Mouse (Mus musculus): ENCODE measurements at regions not wholly inside any gene's neighbourhood (a gene's known extent, or its start where the extent isn't known, plus 50 kb on each side); places are given as distances from the start of the nearest gene placed in this dataset.

DNA sequence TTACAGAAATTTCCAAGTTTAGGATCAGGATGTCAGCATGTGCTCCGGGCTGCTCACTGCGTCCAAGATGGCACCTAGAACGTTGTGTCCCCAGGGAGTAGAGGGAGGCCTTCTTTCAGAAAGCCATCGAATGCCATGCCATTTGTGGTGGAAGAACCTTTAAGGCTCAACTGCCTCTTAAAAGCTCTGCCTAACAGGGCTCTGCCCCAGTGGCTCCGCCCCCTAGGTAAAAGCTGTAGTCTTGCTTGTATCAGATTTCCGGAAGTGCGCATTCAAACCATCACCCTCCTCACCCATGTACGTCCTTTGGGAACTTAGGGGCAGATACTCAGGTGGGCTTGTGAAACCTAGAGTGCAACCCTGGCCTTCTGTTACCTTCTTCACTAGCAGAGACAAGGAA is 54.0 kb upstream of the Psmd7 start:
- DNase-seq (ENCODE audit: low spot score): no peak

DNA sequence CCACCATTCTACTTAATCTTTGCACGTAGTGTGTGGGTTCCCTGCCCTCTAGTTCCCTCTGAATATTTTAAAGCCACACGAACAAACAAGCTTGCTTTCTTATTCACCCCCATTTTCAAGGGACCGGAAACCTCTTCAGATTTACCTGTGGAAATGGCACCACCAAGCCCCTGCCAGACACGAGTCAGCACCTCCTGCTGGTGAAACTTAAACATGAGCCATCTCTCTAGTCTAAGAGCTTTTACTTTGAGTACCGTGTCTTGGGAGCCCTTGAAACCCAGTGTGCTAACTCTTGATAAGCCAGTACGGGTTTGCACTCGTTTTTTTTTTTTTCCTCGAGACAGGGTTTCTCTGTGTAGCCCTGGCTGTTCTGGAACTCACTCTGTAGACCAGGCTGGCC is 59.7 kb upstream of the Psmd7 start:
- DNase-seq (ENCODE audit: low spot score): no peak

DNA sequence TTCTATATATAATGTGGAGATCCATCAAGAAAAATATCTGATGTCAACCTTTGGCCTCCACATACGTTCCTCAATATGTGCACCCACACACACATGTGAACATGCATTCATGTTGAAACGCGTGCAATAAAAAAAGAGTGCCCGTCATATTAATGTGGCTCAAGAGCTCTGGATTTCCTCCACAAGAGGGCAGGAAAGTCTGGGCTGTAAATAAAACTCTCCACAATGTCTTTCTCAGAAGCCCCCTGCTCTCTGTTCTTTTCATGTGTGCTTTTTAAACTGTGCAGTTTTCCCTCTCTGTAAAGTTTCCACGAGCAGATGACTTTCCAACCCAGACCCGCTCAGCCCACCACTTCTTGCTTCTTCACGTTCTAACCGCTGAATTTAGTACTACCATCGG is 62.0 kb upstream of the Psmd7 start:
- DNase-seq (ENCODE audit: low spot score): no peak

DNA sequence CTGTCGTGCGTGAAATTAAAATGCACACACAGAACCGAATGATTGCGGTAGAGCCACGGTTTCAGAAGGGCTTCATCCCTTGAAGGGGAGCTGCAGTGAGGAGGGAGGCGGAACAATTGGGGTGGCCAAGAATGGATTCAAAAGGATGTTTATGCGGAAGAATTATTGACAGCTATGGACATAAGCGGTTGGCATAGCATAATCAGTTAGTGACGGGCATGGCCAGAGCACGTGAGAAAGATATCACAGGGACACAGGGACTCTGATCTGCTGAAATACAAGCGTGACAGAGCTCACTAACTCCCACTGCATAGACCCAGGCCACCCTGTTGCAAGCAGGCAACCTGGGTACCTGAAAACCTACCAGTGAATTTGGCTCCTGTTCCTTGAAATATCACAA is 63.2 kb upstream of the Psmd7 start:
- no peak for DNase-seq (ENCODE audit: low spot score)

DNA sequence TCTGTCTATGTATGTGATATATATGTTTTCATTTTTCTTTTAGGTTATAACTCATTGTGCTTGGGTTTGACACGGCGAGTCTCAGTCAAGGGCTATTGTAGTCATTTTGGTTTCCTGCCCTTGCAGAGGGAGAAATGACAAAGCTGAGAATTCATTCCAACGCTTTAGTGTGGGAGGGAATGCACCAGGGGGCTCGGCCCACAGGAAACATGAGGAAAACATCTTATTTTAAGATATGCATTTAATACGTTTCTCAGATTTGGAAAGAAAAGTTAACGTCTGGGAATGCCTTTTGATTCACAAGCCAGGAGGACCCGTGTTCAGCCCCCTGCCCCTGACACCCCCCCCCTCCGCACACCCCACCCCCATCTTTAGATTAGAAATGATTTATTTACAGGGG is 64.0 kb upstream of the Psmd7 start:
- no peak for DNase-seq (ENCODE audit: low spot score)

DNA sequence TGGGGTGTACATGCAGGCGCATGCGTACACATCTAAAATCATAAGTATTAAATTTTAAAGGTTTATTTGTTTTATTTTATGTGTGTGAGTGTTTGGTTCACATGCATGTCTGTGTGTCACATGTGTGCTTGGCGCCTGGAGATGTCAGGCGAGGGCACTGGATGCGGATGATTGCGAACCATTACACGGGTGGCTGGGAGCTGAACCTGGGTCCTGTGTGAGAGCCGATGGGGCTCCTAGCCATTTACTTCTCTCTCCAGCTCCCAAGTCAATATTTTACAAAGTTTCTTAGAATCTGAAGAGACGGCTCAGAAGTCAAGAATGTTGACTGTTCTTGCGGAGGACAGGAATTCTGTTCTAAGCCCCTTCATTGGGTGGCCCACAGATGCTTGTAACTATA is 65.4 kb upstream of the Psmd7 start:
- no peak for DNase-seq (ENCODE audit: low spot score)

DNA sequence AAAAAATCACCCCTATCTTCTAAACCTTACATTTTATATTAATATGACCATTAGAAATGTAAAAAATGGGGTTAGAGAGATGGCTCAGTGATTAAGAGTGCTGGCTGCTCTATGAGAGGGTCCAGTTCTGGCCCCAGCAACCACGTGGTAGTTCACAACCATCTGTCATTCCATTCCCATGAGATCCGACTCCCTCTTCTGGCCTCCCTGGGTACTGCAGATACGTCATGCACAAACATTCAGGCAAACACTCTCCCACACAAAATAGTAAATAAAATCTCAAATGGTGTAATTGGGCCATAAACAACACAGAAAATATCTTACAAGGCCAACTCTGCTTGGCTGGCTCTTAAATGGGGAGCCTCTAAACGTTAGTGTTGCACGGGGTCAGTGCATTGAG is 68.4 kb upstream of the Psmd7 start:
- DNase-seq (ENCODE audit: low spot score): no peak

DNA sequence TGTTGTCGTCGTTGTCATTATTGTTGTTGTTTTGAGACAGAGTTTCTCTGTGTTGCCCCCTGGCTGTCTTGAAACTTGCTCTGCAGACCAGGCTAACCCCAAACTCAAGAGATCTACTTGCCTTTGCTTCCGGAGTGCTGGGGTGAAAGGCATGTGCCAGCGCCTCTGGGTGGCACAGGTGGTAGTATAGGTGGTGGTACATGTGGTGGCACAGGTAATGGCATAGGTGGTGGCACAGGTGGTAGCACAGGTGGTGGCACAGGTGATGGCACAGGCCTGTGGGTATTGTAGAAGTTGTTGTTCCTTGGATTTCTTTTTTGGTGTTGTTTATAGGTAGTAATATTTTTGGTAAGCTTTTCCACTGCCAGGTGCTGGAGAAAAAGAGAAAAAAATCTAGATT is 69.5 kb upstream of the Psmd7 start:
- no peak for DNase-seq (ENCODE audit: low spot score)

DNA sequence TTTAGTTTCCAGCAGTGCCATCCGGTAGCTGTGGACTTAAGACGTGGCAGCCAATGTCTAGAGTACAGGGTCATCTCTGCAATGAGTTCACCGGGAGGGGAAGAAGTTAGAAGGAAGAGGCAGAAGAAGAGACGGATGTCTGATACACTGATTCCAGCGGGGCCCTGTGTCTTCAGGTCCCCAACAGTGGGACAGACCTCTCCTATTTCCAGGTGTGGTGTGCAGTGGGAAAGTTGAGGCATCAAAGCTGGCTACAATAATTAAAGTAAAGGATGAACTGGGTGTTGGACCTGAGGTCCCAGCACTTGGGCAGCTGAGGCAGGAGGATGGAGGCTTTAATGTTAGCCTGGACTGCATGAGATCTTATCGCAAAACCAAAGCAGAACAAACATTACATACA is 70.1 kb upstream of the Psmd7 start:
- DNase-seq (ENCODE audit: low spot score): no peak

DNA sequence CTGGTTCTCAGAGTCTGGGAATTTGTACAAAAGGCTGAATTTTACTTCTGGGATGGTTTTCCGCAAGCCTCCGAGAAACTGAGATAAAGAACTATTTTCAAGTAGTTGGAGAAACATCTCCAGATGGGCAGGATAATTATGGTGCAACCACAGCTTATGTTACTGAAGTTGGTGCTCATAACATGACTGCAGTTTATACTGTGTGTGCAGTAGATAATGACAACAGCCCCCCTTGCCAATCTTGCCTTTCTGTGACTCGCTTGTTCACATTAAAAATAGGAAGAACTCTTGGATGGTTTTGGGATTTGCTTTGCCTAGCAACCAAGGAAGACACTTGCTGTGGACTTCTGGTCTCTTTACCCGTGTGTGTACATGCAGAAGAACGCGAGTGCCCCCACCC is 72.4 kb upstream of the Psmd7 start:
- DNase-seq (ENCODE audit: low spot score): no peak

DNA sequence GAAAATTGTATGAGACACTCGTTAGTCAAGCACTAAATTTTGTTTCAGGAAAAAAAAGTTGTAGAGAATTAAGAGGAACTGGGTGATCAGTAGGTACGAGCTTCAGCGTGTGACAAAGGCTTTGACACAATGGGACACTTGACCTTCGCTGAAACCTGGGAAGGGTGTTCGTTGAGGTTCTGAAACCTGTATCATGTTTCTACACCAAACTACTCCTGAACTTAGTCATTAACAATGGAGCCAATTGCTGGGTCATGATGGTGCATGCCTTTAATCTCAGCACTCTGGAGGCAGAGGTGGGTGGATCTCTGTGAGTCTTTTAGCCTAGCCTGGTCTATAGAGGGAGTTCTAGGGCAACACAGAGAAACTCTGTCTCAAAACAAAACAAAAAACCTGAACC is 81.3 kb upstream of the Psmd7 start:
- DNase-seq (ENCODE audit: low spot score): no peak

DNA sequence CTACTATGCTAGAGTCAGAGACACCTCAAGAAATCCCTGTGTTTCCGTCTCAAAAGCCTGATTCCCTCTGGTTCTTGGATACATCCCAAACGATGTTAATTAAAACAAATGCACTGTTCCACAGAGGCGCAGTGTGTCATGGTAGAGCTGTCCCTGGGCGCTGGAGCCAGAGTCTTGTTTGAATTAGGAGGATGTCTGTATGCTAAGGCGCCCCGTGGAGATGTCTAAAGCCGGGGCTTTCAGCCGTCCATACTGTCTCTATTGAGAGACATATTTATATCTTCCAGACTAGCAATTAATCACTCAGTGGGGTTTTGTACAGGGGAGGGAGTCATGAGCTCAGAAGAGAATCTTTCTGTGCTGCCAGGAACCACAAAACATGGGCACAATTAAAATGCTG is 83.2 kb upstream of the Psmd7 start:
- peak; percentile 67 for DNase-seq (ENCODE audit: low spot score)

DNA sequence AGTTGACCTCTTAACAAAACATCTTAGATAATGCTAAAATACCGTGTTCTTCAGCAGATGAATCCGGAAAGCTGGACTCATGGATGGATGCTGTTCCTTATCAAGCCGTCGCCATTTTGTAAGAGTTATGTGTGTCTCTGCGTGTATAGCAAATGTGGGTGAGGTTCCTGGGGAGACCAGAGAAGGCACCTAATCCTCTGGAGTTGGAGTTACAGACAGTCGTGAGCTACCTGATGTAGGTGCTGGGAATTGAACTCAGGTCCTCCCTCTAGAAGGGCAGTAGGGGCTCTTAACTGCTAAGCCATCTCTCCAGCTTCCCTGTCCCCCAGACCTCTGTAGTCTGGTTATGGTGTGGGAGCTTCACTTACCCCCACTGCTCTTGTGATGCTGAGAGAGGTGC is 84.4 kb upstream of the Psmd7 start:
- DNase-seq (ENCODE audit: low spot score): no peak

DNA sequence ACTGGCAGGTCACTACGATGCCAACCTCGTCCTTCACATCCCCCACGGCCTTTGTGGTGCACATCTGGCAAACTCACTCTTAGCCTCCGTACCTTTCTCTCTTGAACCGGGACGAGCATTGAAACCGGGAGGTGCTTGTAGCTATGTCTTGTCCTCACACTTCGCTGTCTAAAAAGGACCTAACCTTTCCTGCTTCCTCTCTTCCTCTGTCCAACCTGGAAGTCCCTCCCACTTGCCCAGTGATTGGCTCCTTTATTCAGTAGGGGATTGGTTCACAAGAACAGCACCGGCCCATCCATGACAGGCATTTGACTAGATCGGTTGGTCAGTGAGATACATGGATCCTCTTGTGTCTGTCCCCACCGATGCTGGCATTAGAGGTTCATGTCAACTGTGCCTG is 93.8 kb upstream of the Psmd7 start:
- no peak for DNase-seq (ENCODE audit: low spot score)

DNA sequence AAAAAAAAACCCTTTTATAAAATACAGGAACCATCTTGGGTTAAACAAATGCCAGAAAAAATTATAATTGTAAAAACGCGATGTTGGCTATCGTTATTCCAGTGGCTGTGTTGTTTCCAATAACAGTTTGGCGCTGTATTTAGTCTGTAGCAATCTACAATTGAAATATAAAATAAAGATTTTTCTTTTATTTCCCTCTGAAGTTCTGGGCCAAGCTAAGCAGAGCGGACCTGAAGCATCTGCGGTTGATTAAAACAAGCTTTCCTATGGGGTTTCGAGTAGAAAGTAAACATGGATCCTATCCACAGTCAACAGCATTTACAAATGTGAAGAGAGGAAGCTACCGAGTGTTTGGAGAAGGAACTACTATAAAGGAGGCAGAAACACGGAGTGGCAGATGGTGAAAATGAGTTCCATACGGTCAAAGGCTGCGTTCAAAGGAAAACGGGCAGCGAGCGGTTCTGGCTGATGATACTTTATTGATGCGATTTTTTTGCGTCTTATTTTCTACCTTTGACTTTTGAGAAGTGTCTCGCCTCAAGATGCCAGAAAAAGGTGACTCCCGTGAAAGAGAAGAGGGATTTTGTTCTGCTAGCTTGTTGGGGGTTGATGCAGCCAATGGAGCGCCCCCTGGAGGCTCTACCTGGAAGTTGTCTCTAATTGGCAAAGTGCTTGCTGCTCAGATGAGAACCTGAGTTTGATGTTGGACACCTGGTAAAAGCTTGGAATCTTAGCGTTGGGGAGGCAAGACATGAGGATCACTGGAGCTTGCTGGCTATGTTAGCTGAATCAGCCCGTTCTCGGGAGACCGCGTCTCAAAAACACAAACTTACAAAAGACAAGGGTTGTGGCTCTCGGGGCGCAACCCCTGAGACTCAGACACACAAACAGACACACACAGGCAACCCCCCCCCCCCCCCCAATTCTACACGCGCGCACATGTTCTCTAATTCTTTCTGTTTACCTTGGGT is 96.7 kb upstream of the Psmd7 start:
- no peak for DNase-seq (ENCODE audit: low spot score)

DNA sequence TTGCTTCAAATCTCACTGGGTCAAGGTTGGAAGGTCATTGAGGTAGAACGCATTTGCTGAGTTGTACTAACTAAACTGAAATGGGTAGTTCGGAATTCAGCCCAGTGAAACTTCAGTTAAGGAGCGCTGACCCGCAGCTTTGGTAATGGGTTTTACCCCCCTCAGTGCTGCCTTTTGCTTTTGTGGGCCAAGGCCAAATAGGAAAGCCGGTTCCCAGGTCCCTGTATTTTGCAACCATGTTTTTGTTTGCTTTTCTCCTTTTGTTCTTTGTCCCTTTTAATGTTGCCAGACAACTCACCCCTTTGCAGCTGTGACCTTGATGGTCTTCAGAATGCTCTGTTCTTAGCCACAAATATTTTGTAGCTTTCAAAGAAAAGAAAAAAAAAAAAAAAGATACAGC is 98.7 kb upstream of the Psmd7 start:
- DNase-seq (ENCODE audit: low spot score): no peak

DNA sequence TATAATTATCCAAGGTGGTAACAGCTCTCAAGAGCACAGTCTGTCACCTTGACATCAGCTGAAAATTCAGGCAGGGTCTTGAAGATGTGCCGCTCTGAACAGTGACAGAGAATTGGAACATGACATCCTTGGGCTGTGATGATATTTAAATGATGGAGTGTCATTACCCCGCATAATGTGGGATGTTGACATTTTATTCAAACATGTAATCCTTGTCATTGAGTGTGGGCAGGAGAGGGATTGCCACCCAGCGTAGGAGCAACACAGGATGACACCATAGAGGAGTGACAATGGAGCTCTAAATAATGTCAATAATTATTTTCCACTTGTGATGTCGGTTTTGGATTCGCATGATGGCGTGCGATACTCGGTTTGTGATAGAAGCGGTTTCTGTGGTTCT is 99.3 kb upstream of the Psmd7 start:
- DNase-seq (ENCODE audit: low spot score): no peak

DNA sequence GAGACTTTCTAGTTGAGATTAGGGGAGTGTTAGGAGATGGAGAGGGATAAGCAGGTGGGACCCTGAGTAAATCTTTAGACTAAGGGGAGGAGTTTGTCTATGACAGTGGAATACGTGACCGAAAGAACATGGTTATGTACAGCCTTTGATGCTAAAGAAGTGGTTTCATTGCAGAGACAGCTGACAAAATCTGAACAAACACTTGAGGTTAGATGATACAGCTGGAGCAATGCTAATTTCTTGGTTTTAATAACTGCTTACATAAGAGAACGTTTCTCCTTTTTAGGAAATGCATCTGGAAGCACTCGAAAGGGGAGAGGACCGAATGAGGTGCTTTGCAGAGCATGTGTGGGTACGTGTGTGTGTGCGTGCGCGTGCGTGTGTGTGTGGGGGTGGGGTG is 100.8 kb upstream of the Psmd7 start:
- no peak for DNase-seq (ENCODE audit: low spot score)

DNA sequence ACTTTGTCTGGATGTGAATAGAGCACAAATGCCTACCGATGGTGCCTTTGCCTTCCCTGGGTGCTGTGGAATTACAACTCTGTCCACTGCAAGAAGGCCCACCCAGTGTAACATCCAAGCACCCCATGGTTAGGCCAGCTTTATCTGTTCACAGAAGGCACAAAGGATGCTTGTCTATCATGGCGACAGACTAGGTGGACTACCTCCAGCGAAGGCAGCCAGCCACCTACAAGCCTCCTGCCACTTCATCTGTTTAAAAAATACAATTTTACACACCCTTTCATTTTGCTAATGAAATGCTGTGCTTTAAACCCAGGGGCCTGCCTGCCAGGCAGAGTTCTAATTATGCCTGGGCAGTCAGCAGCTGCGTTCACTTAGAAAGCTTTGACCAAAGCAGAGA is 103.0 kb upstream of the Psmd7 start:
- no peak for DNase-seq (ENCODE audit: low spot score)

DNA sequence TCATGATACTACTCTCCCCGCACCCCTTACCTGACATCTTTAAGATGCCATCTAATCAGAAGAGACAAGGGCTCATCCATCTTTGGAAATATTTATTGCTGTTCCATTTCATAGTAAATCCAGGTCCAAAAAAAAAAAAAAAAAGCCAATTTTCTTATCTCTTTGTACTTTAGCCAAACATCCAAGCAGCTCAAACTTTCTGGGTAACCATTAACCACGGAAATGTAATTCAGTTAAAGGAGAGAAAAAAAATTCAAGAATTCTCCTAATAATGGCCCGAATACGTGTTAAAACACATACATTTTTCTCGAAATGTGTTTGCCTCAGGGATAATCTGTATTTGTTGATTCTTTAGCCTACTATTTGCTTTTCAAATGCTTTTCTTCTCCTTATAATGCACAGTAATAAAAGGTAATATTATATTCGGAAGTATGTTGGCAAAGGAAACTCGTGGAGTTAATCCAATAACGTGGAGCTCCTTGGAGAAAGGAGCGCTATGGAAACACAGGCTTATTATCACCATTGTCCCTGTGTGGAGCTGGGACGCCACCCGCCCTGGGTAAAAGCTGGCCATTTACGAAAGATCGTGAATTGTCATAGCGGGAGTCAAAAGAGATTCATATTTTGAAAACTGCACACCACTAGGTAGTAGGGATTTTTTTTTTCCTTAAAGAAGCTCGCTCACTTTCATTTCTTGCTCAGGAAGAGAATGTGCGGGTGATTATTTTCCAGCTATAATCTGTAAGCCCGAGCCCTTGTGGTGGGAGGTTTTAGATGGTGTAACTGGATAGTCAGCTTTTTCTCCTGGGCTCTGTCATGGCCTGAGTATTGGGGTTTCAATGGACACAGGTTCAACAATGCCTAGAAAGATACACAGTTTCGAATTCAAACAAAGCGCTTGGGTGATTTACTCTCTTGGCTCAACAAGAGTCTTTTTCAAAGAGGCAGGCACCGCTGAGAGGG is 108.4 kb upstream of the Psmd7 start:
- DNase-seq (ENCODE audit: low spot score): no peak

DNA sequence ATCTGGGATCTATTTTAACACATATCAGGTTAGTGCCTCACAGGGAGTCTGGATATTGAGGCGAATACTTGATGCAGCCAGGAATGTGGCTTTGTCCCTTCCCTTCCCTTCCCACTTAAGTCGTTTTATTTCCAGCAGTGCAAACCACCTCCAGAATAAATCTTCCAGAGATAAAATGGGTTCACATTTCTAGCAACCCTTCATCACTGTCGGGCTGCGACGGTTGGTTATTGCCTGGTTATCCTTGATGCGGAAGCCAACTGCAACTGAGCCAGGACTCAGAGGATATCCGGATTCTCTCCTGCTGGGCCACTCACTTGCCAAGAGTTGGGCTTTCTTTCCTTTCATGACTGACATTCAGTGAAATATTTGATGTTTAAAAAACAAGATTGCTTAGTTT is 111.0 kb upstream of the Psmd7 start:
- no peak for DNase-seq (ENCODE audit: low spot score)

DNA sequence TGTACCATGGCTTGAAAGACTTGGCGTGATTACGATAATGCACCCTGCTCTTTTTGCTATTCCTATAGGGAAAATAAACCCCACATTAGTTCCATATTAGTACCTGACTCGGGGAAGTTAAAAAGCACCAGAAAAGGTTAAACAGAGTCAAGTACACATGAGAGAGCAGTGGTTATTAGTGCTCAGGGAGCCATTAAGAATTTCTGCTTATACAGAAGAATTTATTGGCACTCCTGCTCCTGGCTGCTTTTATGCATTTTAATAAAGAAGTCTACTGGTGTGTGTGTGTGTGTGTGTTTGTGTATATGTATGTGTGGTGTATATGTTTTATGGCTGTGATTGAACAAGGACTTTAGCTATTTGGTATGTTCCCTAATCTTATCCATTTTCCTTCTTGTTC is 111.5 kb upstream of the Psmd7 start:
- DNase-seq (ENCODE audit: low spot score): no peak

DNA sequence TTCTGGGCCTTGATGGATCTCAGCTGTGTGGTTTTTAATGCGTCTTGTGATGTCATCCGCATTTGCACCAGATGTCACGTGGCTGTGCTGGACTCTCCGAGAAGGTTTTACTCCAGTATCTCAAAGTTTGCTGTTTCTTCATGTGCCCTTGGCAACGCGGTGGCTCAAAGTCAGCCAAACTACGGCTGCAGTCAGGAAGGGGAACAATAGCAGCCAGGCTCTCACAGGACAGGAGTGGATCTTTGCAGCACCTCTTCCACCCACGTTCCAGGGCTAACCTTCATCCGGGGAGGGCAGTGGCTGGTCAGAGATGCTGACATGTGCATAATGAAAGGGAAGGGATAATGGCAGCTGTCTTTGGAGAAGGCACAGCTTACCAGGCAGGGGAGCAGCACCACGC is 127.6 kb upstream of the Psmd7 start:
- DNase-seq (ENCODE audit: low spot score): no peak
